Mouse (Mus musculus) right cerebral cortex, postnatal 4 days (tissue): ENCODE data around the gene Rgs3.

Experiments
- DNase-seq: peaks from one replicate; pipeline ENCODE4 v3.0.0-alpha.2; 2022

The Rgs3 gene

GRCm38 (mm10) chr4:62695946-62696345 lies 136.3 kb downstream of the Rgs3 start:
- DNase-seq = peak; percentile 49

GRCm38 (mm10) chr4:62696699-62697404 lies 137.2 kb downstream of the Rgs3 start:
- no peak for DNase-seq

GRCm38 (mm10) chr4:62697469-62697868 lies 137.8 kb downstream of the Rgs3 start:
- peak; percentile 85 for DNase-seq

GRCm38 (mm10) chr4:62698521-62698920 lies 138.9 kb downstream of the Rgs3 start:
- DNase-seq = no peak

- DNase-seq = peak; percentile 88
These were observed 139.7 kb downstream of the Rgs3 start for GRCm38 (mm10) chr4:62699191-62699812.

DNA sequence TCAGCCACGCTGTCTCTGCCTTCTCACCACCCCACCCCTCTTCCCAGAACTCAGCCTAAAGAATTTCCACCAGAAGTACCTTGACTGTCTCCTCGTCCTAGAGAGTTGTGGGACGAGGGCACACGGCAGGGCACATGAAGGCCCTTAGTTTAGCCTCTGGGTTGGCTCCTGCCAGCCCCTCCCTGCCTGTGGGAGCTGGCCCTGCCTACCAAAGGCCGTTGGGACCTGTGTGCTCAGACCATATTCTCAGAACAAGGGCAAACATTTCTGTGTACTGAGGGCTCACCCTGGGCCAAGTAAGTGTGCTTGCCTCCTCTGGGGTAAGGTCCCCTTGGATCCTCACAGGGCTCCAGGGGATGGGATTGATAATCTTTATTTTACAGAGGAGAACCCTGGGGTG lies 140.8 kb downstream of the Rgs3 start:
- DNase-seq = no peak

DNA sequence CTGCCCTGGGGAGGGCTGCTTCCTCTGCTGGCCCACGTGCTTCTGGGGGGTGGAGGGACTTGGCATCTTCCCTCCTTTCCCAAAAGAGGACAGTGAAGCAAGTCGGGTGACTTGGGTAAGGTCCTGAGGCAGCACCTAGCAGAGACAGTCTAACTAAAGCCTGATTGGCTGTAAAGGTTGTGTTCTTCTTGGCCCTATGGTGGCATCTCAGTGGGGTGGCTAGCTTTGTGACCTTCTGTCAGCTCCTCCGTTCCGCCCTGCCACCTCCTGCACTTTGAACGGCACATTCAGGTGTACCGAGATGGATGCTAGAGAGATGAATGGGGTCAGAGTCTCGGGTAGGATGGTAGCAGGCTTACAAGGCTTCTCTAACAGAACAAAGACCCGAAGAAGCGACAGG lies 143.5 kb downstream of the Rgs3 start:
- DNase-seq = no peak

- DNase-seq = no peak
These were observed 144.6 kb downstream of the Rgs3 start for GRCm38 (mm10) chr4:62704204-62704603.

DNA sequence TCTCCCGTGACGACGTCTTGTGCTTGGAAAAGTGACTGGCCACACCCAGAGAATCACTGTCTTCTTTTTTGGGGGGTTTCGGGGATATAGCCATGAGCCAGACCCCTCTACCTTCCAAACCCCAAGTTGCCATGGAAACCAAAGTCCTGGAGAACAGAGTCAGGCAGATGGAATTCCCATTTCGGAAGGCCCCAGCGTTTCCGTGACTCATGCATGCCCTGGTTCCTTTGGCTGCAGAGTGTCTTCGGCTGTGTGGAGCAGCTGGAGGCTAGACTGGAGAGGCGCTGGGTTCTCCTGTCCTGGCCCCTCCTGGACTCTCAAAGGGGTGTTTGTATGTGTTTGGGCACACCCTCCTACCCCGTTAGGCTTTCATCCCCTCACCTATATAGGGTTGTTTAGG lies 145.4 kb downstream of the Rgs3 start:
- no peak for DNase-seq

DNA sequence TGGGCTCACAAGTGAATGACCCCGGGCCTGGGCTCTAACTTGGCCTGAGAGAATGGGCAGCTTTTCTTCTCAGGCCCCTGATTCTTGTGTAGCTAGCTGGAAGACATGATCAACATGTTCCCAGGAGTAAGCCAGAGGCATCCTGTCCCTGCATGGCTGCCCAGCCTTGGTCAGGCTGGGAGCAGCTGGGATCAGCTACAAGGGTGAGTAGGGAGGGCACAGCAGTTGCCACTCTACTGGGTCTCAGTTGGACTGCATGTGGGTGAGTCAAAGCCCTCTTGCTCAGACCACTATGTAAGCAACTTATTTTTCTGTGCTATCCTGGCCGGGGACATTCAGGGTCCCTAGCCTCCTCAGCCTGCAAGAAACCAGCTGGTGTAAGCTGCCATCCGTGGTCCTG lies 146.1 kb downstream of the Rgs3 start:
- DNase-seq = no peak

GRCm38 (mm10) chr4:62708084-62708483 lies 148.4 kb downstream of the Rgs3 start:
- DNase-seq = no peak

DNA sequence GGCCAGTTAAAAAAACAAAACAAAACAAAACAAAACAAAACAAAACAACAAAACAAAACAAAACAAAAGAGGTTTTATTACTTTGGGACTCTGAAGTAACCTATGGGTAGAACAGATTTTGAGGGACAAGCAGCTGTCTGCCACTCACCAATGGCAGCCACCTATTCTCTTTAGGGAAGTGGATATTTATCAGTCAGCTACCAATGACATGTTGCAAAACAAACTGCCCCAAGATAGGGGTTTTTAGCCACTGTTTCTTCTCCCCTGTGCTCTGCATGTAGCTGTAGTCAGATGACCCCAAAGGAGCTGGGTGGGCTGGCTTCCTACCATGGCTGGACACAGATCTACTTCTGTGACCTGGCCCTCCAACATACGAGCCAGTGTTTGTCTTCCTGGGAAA lies 149.3 kb downstream of the Rgs3 start:
- no peak for DNase-seq

DNA sequence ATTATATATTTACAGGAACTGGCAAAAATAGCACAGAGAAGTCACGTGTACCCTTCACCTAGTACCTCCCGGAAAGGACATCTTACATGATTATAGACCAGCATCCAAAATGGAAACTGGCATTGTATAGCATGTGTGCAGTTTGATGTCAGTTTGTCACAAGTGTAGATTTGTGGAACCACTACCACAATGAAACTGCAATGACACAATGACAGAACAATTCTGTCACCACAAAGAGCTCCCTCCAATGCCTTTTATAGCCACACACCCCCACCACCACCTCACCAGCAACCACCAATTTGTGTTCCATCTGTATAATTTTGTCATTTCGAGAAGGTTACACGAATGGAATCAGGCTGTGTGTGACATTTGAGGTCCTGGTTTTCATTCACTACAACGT lies 149.8 kb downstream of the Rgs3 start:
- no peak for DNase-seq

DNA sequence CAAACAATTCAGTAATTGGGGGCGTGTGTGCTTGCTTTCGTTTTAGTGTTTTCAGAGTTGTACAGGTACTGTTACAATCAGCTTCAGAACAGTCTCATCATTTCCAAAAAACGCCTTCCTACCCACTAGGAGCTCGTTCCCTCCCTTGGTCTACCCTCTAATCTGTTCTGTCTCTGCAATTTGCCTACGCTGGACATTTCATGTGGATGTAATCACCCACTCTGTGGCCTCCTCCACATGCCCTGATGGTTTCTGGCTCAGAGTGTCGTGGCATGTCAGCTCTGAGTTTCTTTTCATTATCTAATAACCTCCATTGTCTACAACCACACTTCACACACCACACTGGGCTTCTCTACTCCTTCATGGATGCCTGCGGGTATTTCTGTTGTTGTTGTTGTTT lies 151.5 kb downstream of the Rgs3 start:
- DNase-seq = no peak

GRCm38 (mm10) chr4:62711582-62711981 lies 151.9 kb downstream of the Rgs3 start:
- DNase-seq = no peak

DNA sequence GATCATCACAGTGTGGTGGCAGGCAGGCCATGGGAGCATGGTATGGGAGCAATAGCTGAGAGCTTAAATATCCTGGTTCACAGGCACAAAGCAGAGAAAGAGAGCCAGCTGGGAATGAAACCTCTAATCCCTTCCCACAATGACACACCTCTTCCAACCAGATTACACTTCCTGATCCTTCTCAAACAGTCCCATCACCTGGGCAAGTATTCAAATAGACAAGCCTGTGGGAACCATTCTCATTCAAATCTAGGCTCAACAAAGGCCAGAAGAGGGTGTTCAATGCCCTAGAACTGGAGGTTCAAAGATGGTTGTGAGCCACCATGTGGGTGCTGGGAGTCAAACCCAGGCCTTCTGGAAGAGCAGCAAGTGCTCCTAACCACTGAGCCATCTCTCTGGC lies 161.2 kb downstream of the Rgs3 start:
- DNase-seq = no peak

DNA sequence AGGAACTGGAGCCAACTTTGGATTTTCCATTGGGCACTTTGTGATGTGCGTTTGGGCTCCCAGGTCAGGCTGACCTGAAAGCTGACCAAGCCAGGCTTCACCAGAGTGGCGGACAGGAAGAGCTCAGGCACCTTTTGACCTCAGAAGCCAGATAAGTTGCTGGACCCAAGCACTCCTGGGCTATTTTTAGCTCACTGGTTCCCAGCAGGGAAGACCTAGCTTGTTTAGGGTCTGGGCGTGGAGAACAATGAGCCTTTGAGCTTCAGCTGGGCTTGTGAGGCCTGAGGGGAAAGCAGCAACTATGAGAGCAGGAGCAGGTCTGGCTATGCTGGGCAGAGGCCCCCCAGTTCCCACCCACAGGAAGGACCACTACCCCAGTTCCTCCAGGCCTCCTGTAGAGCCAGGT lies 162.4 kb downstream of the Rgs3 start:
- DNase-seq = no peak

- DNase-seq = no peak
These were observed 164.1 kb downstream of the Rgs3 start for GRCm38 (mm10) chr4:62723795-62724194.

DNA sequence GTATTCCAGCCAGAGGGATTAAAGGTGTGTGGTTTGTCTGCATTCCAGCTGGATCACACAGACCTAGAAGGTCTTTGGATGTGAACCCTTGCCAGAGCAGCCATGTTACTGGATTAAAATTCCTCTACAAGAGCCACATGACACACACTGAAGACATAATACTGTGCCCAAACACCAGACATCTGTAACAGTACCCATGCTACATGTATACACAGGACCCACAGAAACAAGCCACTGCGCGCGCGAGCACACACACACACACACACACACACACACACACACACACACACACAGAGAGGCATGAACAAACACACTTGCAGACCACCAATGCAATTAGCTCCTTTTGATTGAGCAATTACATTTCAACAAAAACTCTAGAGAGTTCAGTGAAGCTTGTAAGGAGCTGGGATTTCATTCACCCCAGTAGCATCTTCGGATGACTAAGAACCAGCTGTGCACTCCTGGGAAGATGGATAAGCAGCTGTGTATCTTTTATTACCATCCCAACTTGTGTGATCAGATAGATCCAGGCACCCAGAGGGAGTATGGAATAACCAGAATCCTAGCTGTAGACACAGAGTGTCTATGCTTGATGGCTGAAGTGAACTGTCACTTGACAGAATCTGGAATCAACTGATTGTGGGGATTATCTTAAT lies 166.8 kb downstream of the Rgs3 start:
- DNase-seq = no peak

GRCm38 (mm10) chr4:62727541-62728303 lies 168.1 kb downstream of the Rgs3 start:
- DNase-seq = no peak

DNA sequence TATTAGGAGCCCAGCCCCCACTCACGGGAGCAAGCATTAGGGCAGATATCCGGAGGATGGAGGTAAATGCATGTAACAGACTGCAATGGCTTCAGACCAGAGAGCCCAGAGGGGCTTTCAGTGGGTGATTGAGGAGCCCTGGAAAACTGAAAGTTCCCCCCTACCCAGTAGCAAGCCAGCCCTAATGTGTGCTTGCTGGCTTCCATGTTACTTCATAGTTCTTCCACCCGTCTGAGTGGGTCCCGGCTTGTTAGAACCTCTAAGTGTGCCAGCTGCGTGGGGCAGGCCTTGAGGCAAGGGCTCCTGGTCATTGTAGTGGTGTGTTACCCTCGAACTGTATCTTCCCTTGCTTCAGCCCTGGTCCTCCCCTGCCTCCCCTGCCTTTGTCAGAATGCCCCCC lies 168.8 kb downstream of the Rgs3 start:
- DNase-seq = no peak

GRCm38 (mm10) chr4:62729191-62729590 lies 169.5 kb downstream of the Rgs3 start:
- no peak for DNase-seq

- DNase-seq = no peak
These were observed 170.3 kb downstream of the Rgs3 start for GRCm38 (mm10) chr4:62729941-62730340.

GRCm38 (mm10) chr4:62730861-62731260 lies 171.2 kb downstream of the Rgs3 start:
- DNase-seq = no peak
